Mouse (Mus musculus): ENCODE measurements at regions not wholly inside any gene's neighbourhood (a gene's known extent, or its start where the extent isn't known, plus 50 kb on each side); places are given as distances from the start of the nearest gene placed in this dataset.
A peak's percentile ranks its signal among the peaks of the same experiment; 100 is the strongest.

- H3K4me3 ChIP-seq (ENCODE audit: low read depth, low read length): no peak overlapping the region
- no peak for TF ChIP-seq CTCF (IDR thresholded peaks at IDR 0.05; ENCODE audit: low read depth)
- no peak for TF ChIP-seq EP300 (IDR thresholded peaks at IDR 0.05; ENCODE audit: low read depth)
- no peak overlapping the region for H3K9ac ChIP-seq (replicated peaks)
- no peak for DNase-seq
- WGBS (ENCODE audit: insufficient replicate concordance): 36% methylated on average over 4 of the region's 4 CpGs
- H3K27me3 ChIP-seq (ENCODE audit: insufficient read depth, low read length): no peaks in the 10 kb centered on the region
- no peaks in the 10 kb centered on the region for H3K36me3 ChIP-seq (replicated peaks; ENCODE audit: insufficient read depth, low read length)
- no peaks in the 10 kb centered on the region for H3K9me3 ChIP-seq (ENCODE audit: low read length)
- H3K4me2 ChIP-seq (ENCODE audit: low read depth, low read length): no peak overlapping the region
- no peak overlapping the region for H3K27ac ChIP-seq (ENCODE audit: low read depth)
- ATAC-seq: no peak
- no peaks in the 10 kb centered on the region for H3K4me1 ChIP-seq (ENCODE audit: insufficient read depth)
Observed at GRCm38 (mm10) chr1:61387587-61387986, 251.0 kb upstream of the Pard3b start.

GRCm38 (mm10) chr1:61397796-61398195 lies 240.8 kb upstream of the Pard3b start:
- 69% methylated on average over 6 of the region's 6 CpGs for WGBS (ENCODE audit: insufficient replicate concordance)
- Histone ChIP-seq H3K27ac (ENCODE audit: low read depth) (no peak overlapping the region), H3K9ac (replicated peaks) (no peak overlapping the region), H3K9me3 (ENCODE audit: low read length) (no peaks in the 10 kb centered on the region), H3K4me2 (ENCODE audit: low read depth, low read length) (no peak overlapping the region), H3K4me1 (ENCODE audit: insufficient read depth) (no peaks in the 10 kb centered on the region), H3K27me3 (ENCODE audit: insufficient read depth, low read length) (no peaks in the 10 kb centered on the region), H3K4me3 (ENCODE audit: low read depth, low read length) (no peak overlapping the region), H3K36me3 (replicated peaks; ENCODE audit: insufficient read depth, low read length) (no peaks in the 10 kb centered on the region)
- no peak for TF ChIP-seq CTCF (IDR thresholded peaks at IDR 0.05; ENCODE audit: low read depth)
- no peak for TF ChIP-seq EP300 (IDR thresholded peaks at IDR 0.05; ENCODE audit: low read depth)
- DNase-seq (no peak), ATAC-seq (no peak)

- ATAC-seq (no peak), DNase-seq (no peak)
- 36% methylated on average over 8 of the region's 8 CpGs for WGBS (ENCODE audit: insufficient replicate concordance)
- H3K9ac ChIP-seq (replicated peaks): no peak overlapping the region
- H3K27ac ChIP-seq (ENCODE audit: low read depth): no peak overlapping the region
- H3K36me3 ChIP-seq (replicated peaks; ENCODE audit: insufficient read depth, low read length): no peaks in the 10 kb centered on the region
- peak overlapping the region; percentile 64 for H3K4me2 ChIP-seq (ENCODE audit: low read depth, low read length)
- no peak for TF ChIP-seq EP300 (IDR thresholded peaks at IDR 0.05; ENCODE audit: low read depth)
- no peak for TF ChIP-seq CTCF (IDR thresholded peaks at IDR 0.05; ENCODE audit: low read depth)
- no peaks in the 10 kb centered on the region for H3K4me1 ChIP-seq (ENCODE audit: insufficient read depth)
- H3K9me3 ChIP-seq (ENCODE audit: low read length): no peaks in the 10 kb centered on the region
- peak overlapping the region; percentile 25; the same call in 1 of the 2 replicates for H3K4me3 ChIP-seq (ENCODE audit: low read depth, low read length)
- no peaks in the 10 kb centered on the region for H3K27me3 ChIP-seq (ENCODE audit: insufficient read depth, low read length)
Observed at GRCm38 (mm10) chr1:61402339-61402738, 236.3 kb upstream of the Pard3b start.

GRCm38 (mm10) chr1:61407201-61407600 lies 231.4 kb upstream of the Pard3b start:
- Histone ChIP-seq H3K4me1 (ENCODE audit: insufficient read depth) (no peaks in the 10 kb centered on the region), H3K4me3 (ENCODE audit: low read depth, low read length) (no peak overlapping the region), H3K27me3 (ENCODE audit: insufficient read depth, low read length) (no peaks in the 10 kb centered on the region), H3K9ac (replicated peaks) (no peak overlapping the region), H3K27ac (ENCODE audit: low read depth) (no peak overlapping the region), H3K36me3 (replicated peaks; ENCODE audit: insufficient read depth, low read length) (no peaks in the 10 kb centered on the region), H3K9me3 (ENCODE audit: low read length) (no peaks in the 10 kb centered on the region), H3K4me2 (ENCODE audit: low read depth, low read length) (no peak overlapping the region)
- ATAC-seq (no peak), DNase-seq (no peak)
- WGBS (ENCODE audit: insufficient replicate concordance): 72% methylated on average over 9 of the region's 9 CpGs
- TF ChIP-seq CTCF (IDR thresholded peaks at IDR 0.05; ENCODE audit: low read depth) (no peak), EP300 (IDR thresholded peaks at IDR 0.05; ENCODE audit: low read depth) (no peak)

- Histone ChIP-seq H3K4me3 (ENCODE audit: low read depth, low read length) (no peak overlapping the region), H3K4me2 (ENCODE audit: low read depth, low read length) (no peak overlapping the region), H3K4me1 (ENCODE audit: insufficient read depth) (no peaks in the 10 kb centered on the region), H3K9me3 (ENCODE audit: low read length) (no peaks in the 10 kb centered on the region), H3K27ac (ENCODE audit: low read depth) (no peak overlapping the region), H3K36me3 (replicated peaks; ENCODE audit: insufficient read depth, low read length) (no peaks in the 10 kb centered on the region), H3K9ac (replicated peaks) (no peak overlapping the region), H3K27me3 (ENCODE audit: insufficient read depth, low read length) (no peaks in the 10 kb centered on the region)
- no peak for ATAC-seq
- 67% methylated on average over 2 of the region's 2 CpGs for WGBS (ENCODE audit: insufficient replicate concordance)
- TF ChIP-seq EP300 (IDR thresholded peaks at IDR 0.05; ENCODE audit: low read depth) (no peak), CTCF (IDR thresholded peaks at IDR 0.05; ENCODE audit: low read depth) (no peak)
- no peak for DNase-seq
Observed at GRCm38 (mm10) chr1:61414772-61415171, 223.9 kb upstream of the Pard3b start.

GRCm38 (mm10) chr1:61415426-61416195 lies 223.0 kb upstream of the Pard3b start:
- no peak overlapping the region for H3K27ac ChIP-seq (ENCODE audit: low read depth)
- TF ChIP-seq CTCF (IDR thresholded peaks at IDR 0.05; ENCODE audit: low read depth) (no peak), EP300 (IDR thresholded peaks at IDR 0.05; ENCODE audit: low read depth) (no peak)
- no peak overlapping the region for H3K4me2 ChIP-seq (ENCODE audit: low read depth, low read length)
- H3K36me3 ChIP-seq (replicated peaks; ENCODE audit: insufficient read depth, low read length): no peaks in the 10 kb centered on the region
- no peak for DNase-seq
- no peak overlapping the region for H3K9ac ChIP-seq (replicated peaks)
- no peaks in the 10 kb centered on the region for H3K9me3 ChIP-seq (ENCODE audit: low read length)
- H3K4me1 ChIP-seq (ENCODE audit: insufficient read depth): no peaks in the 10 kb centered on the region
- H3K27me3 ChIP-seq (ENCODE audit: insufficient read depth, low read length): no peaks in the 10 kb centered on the region
- WGBS (ENCODE audit: insufficient replicate concordance): 81% methylated on average over 20 of the region's 20 CpGs
- no peak for ATAC-seq
- H3K4me3 ChIP-seq (ENCODE audit: low read depth, low read length): no peak overlapping the region
